Mouse (Mus musculus): Measurements from ENCODE around the gene Vsnl1.

DNA sequence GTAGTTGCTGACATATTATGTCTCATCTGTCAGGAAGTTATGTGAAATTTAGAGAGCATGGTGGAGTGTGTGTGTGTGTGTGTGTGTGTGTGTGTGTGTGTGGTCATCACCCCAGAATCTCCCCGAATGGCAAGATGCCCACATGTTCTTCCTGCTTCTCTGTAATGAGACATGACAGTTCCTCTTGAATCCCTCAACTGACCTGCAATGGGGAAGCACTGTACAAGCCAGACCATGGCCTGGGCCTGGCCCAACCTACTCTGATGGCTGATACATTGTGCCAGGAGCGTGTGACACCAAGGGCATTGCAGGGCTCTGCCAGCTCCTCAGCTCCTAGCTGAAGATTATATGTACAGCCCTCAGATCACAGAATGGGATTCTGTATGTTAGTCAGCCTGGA, 98.2 kb downstream of the Vsnl1 start:
- TF ChIP-seq EP300 (IDR thresholded peaks at IDR 0.05) (no peak), CTCF (IDR thresholded peaks at IDR 0.05) (no peak)
